Mouse (Mus musculus): Measurements from ENCODE around the gene Chn2. TPM values are rescaled to one million over a fixed set of nuclear protein-coding genes. Genes with fewer than 3 reads are reported as not detected.

The Chn2 gene
- polyA plus RNA-seq, 1 experiment from 2014 or later = 10.6 TPM

GRCm38 (mm10) chr6:54337321-54337720 lies 298.0 kb downstream of the Chn2 start:
- Histone ChIP-seq H3K27ac (no peak overlapping the region), H3K9me3 (no peaks in the 10 kb centered on the region), H3K4me3 (no peak overlapping the region), H3K36me3 (replicated peaks) (no peaks in the 10 kb centered on the region), H3K4me1 (peaks cover 26% of the 10 kb centered on the region), H3K27me3 (ENCODE audit: poor library complexity, severe bottlenecking) (peaks cover 29% of the 10 kb centered on the region)
- 90% methylated on average over 6 of the region's 6 CpGs for WGBS
- DNase-seq (ENCODE audit: extremely low spot score, low spot score) = no peak

- no peak overlapping the region for H3K27ac ChIP-seq
- H3K36me3 ChIP-seq (replicated peaks) = no peaks in the 10 kb centered on the region
- no peak for DNase-seq (ENCODE audit: extremely low spot score, low spot score)
- 94% methylated on average over 5 of the region's 5 CpGs for WGBS
- H3K4me1 ChIP-seq = peaks cover 6% of the 10 kb centered on the region; the same call in 1 of the 2 replicates
- H3K4me3 ChIP-seq = no peak overlapping the region
- 0 out of 2 replicates have a peak, but pooled peaks cover under 1% of the 10 kb centered on the region for H3K27me3 ChIP-seq (ENCODE audit: poor library complexity, severe bottlenecking)
- H3K9me3 ChIP-seq = no peaks in the 10 kb centered on the region
Measured at GRCm38 (mm10) chr6:54341133-54341532, 301.8 kb downstream of the Chn2 start.

GRCm38 (mm10) chr6:54342223-54342622 lies 302.9 kb downstream of the Chn2 start:
- Histone ChIP-seq H3K4me1 (peaks cover 6% of the 10 kb centered on the region; the same call in 1 of the 2 replicates), H3K4me3 (no peak overlapping the region), H3K27me3 (ENCODE audit: poor library complexity, severe bottlenecking) (no peaks in the 10 kb centered on the region), H3K27ac (no peak overlapping the region), H3K36me3 (replicated peaks) (no peaks in the 10 kb centered on the region), H3K9me3 (no peaks in the 10 kb centered on the region)
- DNase-seq (ENCODE audit: extremely low spot score, low spot score) = no peak
- WGBS = 94% methylated on average over 10 of the region's 10 CpGs

Other genes starting within 250 kb of the Chn2 start
- 36.5 and 41.6 TPM in 2 replicates for gene Tril, start 218.7 kb upstream of the Chn2 start, polyA plus RNA-seq (2016; fragmentation: Nextera tagmentation; extraction: Ambion mirVana)
- not detected in 2 replicates for gene Cpvl, start 60.9 kb upstream of the Chn2 start, polyA plus RNA-seq (2016; fragmentation: Nextera tagmentation; extraction: Ambion mirVana)